Mouse (Mus musculus) heart, adult 9 months (tissue): ENCODE data around the gene Ago1.

Experiments
- DNase-seq, 2 experiments: peaks; one replicate each; pipeline ENCODE4 v3.0.0; 2022; ENCODE audit warnings: low spot score in 2 of 2

Gene Ago1

GRCm38 (mm10) chr4:126468285-126468901 lies at the start of gene Ago1:
Gene Ago1, minus strand, starts transcription at chr4:126468583.
- peak; percentile 94 to 96 for DNase-seq

- no peak for DNase-seq
Observed at GRCm38 (mm10) chr4:126512308-126513066, 44.1 kb upstream of the Ago1 start.

- DNase-seq, result no peak
Observed at GRCm38 (mm10) chr4:126511013-126511412, 42.6 kb upstream of the Ago1 start.

- DNase-seq, result no peak
Observed at GRCm38 (mm10) chr4:126509072-126509471, 40.7 kb upstream of the Ago1 start.

GRCm38 (mm10) chr4:126508110-126508899 lies 39.9 kb upstream of the Ago1 start:
- DNase-seq, result no peak

- DNase-seq, result no peak
Observed at GRCm38 (mm10) chr4:126502977-126503309, 34.6 kb upstream of the Ago1 start.

- peak in 1 of 2 experiments; percentile 4 for DNase-seq
Observed at GRCm38 (mm10) chr4:126502141-126502976, 34.0 kb upstream of the Ago1 start.

- DNase-seq, result no peak
Observed at GRCm38 (mm10) chr4:126498601-126499000, 30.2 kb upstream of the Ago1 start.

- no peak for DNase-seq
Observed at GRCm38 (mm10) chr4:126496963-126497362, 28.6 kb upstream of the Ago1 start.

GRCm38 (mm10) chr4:126495942-126496790 lies 27.8 kb upstream of the Ago1 start:
- no peak for DNase-seq

GRCm38 (mm10) chr4:126495453-126495852 lies 27.1 kb upstream of the Ago1 start:
- DNase-seq, result no peak

GRCm38 (mm10) chr4:126493416-126493815 lies 25.0 kb upstream of the Ago1 start:
- no peak for DNase-seq

GRCm38 (mm10) chr4:126491977-126492376 lies 23.6 kb upstream of the Ago1 start:
- no peak for DNase-seq

- DNase-seq, result no peak
Observed at GRCm38 (mm10) chr4:126490726-126491125, 22.3 kb upstream of the Ago1 start.

GRCm38 (mm10) chr4:126489811-126490210 lies 21.4 kb upstream of the Ago1 start:
- DNase-seq, result no peak

GRCm38 (mm10) chr4:126486217-126486616 lies 17.8 kb upstream of the Ago1 start:
- DNase-seq, result no peak

- DNase-seq, result no peak
Observed at GRCm38 (mm10) chr4:126485065-126485464, 16.7 kb upstream of the Ago1 start.

- DNase-seq, result no peak
Observed at GRCm38 (mm10) chr4:126483874-126484273, 15.5 kb upstream of the Ago1 start.

GRCm38 (mm10) chr4:126482951-126483350 lies 14.6 kb upstream of the Ago1 start:
- DNase-seq, result no peak

- no peak for DNase-seq
Observed at GRCm38 (mm10) chr4:126481461-126481860, 13.1 kb upstream of the Ago1 start.

GRCm38 (mm10) chr4:126480288-126480687 lies 11.9 kb upstream of the Ago1 start:
- no peak for DNase-seq
